Mouse (Mus musculus): ENCODE results near the gene 2900026A02Rik.

GRCm38 (mm10) chr5:113086990-113087389 lies 134.0 kb downstream of the 2900026A02Rik start:
- TF ChIP-seq POLR2A (IDR thresholded peaks at IDR 0.05; ENCODE audit: extremely low read depth, insufficient read depth, low read length) (no peak), CTCF (IDR thresholded peaks at IDR 0.05; ENCODE audit: low read depth, low read length) (no peak)
